Mouse (Mus musculus): Measurements from ENCODE around the gene Trmt1. TPM values are rescaled to one million over a fixed set of nuclear protein-coding genes. Genes with fewer than 3 reads are reported as not detected.

Trmt1 gene
- polyA plus RNA-seq, 1 experiment from 2014 or later = 56.9 TPM

- Histone ChIP-seq H3K27ac (replicated peaks; ENCODE audit: low read depth, low read length) (no peak overlapping the region), H3K4me2 (ENCODE audit: low read length) (no peak overlapping the region), H3K9me3 (ENCODE audit: control insufficient read depth, low read length) (no peaks in the 10 kb centered on the region), H3K4me1 (ENCODE audit: control insufficient read depth, insufficient read depth, low read length) (peaks cover 49% of the 10 kb centered on the region), H3K36me3 (ENCODE audit: control insufficient read depth, insufficient read depth, low read length) (no peaks in the 10 kb centered on the region), H3K4me3 (replicated peaks; ENCODE audit: low read depth, low read length) (no peak overlapping the region), H3K9ac (replicated peaks; ENCODE audit: low read length) (no peak overlapping the region), H3K27me3 (ENCODE audit: control insufficient read depth, insufficient read depth, low read length) (peaks cover 78% of the 10 kb centered on the region)
- no peak for DNase-seq
- ATAC-seq (ENCODE audit: low FRiP score, low TSS enrichment) = no peak
- WGBS = 31% methylated on average over 13 of the region's 13 CpGs
Observed at GRCm38 (mm10) chr8:84740895-84741843, 55.1 kb downstream of the Trmt1 start.

DNA sequence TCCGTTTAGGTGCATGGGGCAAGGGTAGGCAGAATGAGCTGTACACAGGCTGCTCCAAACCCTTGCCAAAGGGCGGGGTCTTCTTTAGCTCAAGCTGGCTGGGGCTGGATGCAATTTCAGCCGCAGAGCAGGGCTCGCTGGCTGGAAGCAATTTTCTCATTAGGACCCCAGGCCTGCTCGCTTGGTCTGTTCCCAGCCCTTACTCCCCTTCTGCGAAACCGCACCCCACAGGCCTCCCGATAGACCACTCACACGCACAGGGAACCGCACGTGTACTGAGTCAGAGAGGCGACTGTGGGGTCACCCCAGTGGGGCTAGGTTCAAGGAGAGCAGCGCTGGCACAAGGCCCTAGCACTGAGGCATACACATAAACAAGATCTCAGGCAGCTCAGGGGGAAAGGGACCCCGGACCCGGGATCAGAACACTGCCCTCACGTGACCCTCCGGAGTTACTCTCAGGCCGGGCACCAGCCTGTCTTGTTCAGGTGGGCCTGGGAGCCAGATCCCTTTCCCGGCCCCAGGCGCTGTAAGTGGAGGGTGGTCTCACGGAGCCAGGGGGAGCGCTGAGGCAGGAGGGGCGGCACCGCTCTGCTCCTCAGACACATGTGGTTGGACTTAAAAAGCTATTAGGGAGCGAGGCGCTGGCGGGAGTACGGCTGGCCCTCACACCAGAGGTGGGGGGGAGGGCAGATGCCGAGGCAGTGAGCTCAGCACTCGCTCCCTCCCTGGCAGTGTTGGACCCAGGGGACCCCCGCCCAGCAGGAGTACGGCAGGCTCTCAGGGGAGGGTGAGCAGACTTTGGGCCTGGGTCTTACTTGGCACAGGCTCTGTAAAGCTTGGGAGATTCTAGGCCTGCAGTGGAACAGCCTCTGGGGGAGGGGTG lies 56.3 kb downstream of the Trmt1 start:
- no peaks in the 10 kb centered on the region for H3K9me3 ChIP-seq (ENCODE audit: control insufficient read depth, low read length)
- H3K4me1 ChIP-seq (ENCODE audit: control insufficient read depth, insufficient read depth, low read length) = peaks cover 51% of the 10 kb centered on the region
- H3K27ac ChIP-seq (replicated peaks; ENCODE audit: low read depth, low read length) = peak overlapping the region; percentile 66
- H3K4me2 ChIP-seq (ENCODE audit: low read length) = peak overlapping the region; percentile 24; the same call in 1 of the 2 replicates
- DNase-seq (peak; percentile 67), ATAC-seq (ENCODE audit: low FRiP score, low TSS enrichment) (peak; percentile 38; the same call in 1 of the 2 replicates)
- 5% methylated on average over 32 of the region's 32 CpGs for WGBS
- H3K36me3 ChIP-seq (ENCODE audit: control insufficient read depth, insufficient read depth, low read length) = no peaks in the 10 kb centered on the region
- H3K9ac ChIP-seq (replicated peaks; ENCODE audit: low read length) = no peak overlapping the region; the same call in 1 of the 2 replicates
- H3K27me3 ChIP-seq (ENCODE audit: control insufficient read depth, insufficient read depth, low read length) = peaks cover 72% of the 10 kb centered on the region
- no peak overlapping the region for H3K4me3 ChIP-seq (replicated peaks; ENCODE audit: low read depth, low read length)

DNA sequence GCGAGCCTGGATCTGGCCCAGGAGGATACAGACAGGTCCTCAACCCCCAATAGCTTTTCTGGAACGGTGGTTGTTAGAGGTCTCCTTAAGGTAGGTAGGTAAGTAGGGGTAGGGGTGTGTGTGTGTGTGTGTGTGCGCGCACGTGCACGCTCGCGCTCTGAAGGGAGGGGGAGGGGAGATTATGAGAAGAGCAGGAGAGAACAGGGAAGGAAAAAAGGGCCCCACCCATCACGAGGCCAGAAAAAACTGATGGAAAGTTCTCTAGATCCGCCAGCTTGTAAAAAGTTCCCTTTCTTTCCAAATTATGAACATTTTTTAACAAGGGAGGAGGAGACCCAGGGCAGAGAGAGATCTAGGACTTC lies 56.9 kb downstream of the Trmt1 start:
- Histone ChIP-seq H3K4me1 (ENCODE audit: control insufficient read depth, insufficient read depth, low read length) (peaks cover 45% of the 10 kb centered on the region), H3K36me3 (ENCODE audit: control insufficient read depth, insufficient read depth, low read length) (no peaks in the 10 kb centered on the region), H3K27ac (replicated peaks; ENCODE audit: low read depth, low read length) (peak overlapping the region; percentile 66), H3K9ac (replicated peaks; ENCODE audit: low read length) (no peak overlapping the region; the same call in 1 of the 2 replicates), H3K9me3 (ENCODE audit: control insufficient read depth, low read length) (no peaks in the 10 kb centered on the region), H3K4me3 (replicated peaks; ENCODE audit: low read depth, low read length) (no peak overlapping the region), H3K27me3 (ENCODE audit: control insufficient read depth, insufficient read depth, low read length) (peaks cover 69% of the 10 kb centered on the region), H3K4me2 (ENCODE audit: low read length) (peak overlapping the region; percentile 24; the same call in 1 of the 2 replicates)
- DNase-seq (no peak), ATAC-seq (ENCODE audit: low FRiP score, low TSS enrichment) (peak; percentile 39; the same call in 1 of the 2 replicates)
- 11% methylated on average over 10 of the region's 10 CpGs for WGBS

GRCm38 (mm10) chr8:84743517-84744420 lies 57.7 kb downstream of the Trmt1 start:
- Histone ChIP-seq H3K9ac (replicated peaks; ENCODE audit: low read length) (no peak overlapping the region), H3K4me3 (replicated peaks; ENCODE audit: low read depth, low read length) (no peak overlapping the region), H3K4me1 (ENCODE audit: control insufficient read depth, insufficient read depth, low read length) (peaks cover 45% of the 10 kb centered on the region), H3K27me3 (ENCODE audit: control insufficient read depth, insufficient read depth, low read length) (peaks cover 71% of the 10 kb centered on the region), H3K4me2 (ENCODE audit: low read length) (peak overlapping the region; percentile 21; the same call in 1 of the 2 replicates), H3K36me3 (ENCODE audit: control insufficient read depth, insufficient read depth, low read length) (no peaks in the 10 kb centered on the region), H3K9me3 (ENCODE audit: control insufficient read depth, low read length) (no peaks in the 10 kb centered on the region), H3K27ac (replicated peaks; ENCODE audit: low read depth, low read length) (peak overlapping the region; percentile 66)
- 3% methylated on average over 17 of the region's 17 CpGs for WGBS
- DNase-seq (peak; percentile 86), ATAC-seq (ENCODE audit: low FRiP score, low TSS enrichment) (peak; percentile 57)

- H3K9ac ChIP-seq (replicated peaks; ENCODE audit: low read length) = no peak overlapping the region
- no peaks in the 10 kb centered on the region for H3K36me3 ChIP-seq (ENCODE audit: control insufficient read depth, insufficient read depth, low read length)
- peaks cover 70% of the 10 kb centered on the region for H3K27me3 ChIP-seq (ENCODE audit: control insufficient read depth, insufficient read depth, low read length)
- ATAC-seq (ENCODE audit: low FRiP score, low TSS enrichment) (no peak), DNase-seq (no peak)
- H3K27ac ChIP-seq (replicated peaks; ENCODE audit: low read depth, low read length) = peak overlapping the region; percentile 66
- no peaks in the 10 kb centered on the region for H3K9me3 ChIP-seq (ENCODE audit: control insufficient read depth, low read length)
- H3K4me1 ChIP-seq (ENCODE audit: control insufficient read depth, insufficient read depth, low read length) = peaks cover 43% of the 10 kb centered on the region
- no peak overlapping the region for H3K4me3 ChIP-seq (replicated peaks; ENCODE audit: low read depth, low read length)
- no peak overlapping the region for H3K4me2 ChIP-seq (ENCODE audit: low read length)
- WGBS = 6% methylated on average over 17 of the region's 17 CpGs
Observed at GRCm38 (mm10) chr8:84745032-84745925, 59.2 kb downstream of the Trmt1 start.

Other genes starting within 250 kb of the Trmt1 start
- gene Ier2, start 23.5 kb upstream of the Trmt1 start, polyA plus RNA-seq (2014; fragmentation: Nextera tagmentation; extraction: Ambion mirVana) = 15.5 and 16.0 TPM in 2 replicates
- 19.1 and 20.2 TPM in 2 replicates for gene Nacc1, start 1.6 kb downstream of the Trmt1 start, polyA plus RNA-seq (2014; fragmentation: Nextera tagmentation; extraction: Ambion mirVana)
- gene Lyl1, start 15.2 kb downstream of the Trmt1 start, polyA plus RNA-seq (2014; fragmentation: Nextera tagmentation; extraction: Ambion mirVana) = 1.5 and 3.8 TPM in 2 replicates
- 0.67 and 0.91 TPM in 2 replicates for gene G430095P16Rik, start 36.7 kb downstream of the Trmt1 start, polyA plus RNA-seq (2014; fragmentation: Nextera tagmentation; extraction: Ambion mirVana)
- 45.9 and 49.8 TPM in 2 replicates for gene Nfix, start 114.0 kb downstream of the Trmt1 start, polyA plus RNA-seq (2014; fragmentation: Nextera tagmentation; extraction: Ambion mirVana)
- 9.9 and 12.7 TPM in 2 replicates for gene Dand5, start 136.5 kb downstream of the Trmt1 start, polyA plus RNA-seq (2014; fragmentation: Nextera tagmentation; extraction: Ambion mirVana)
- gene Gadd45gip1, start 145.2 kb downstream of the Trmt1 start, polyA plus RNA-seq (2014; fragmentation: Nextera tagmentation; extraction: Ambion mirVana) = 32.7 and 35.8 TPM in 2 replicates
- 83.4 and 84.3 TPM in 2 replicates for gene Rad23a, start 154.4 kb downstream of the Trmt1 start, polyA plus RNA-seq (2014; fragmentation: Nextera tagmentation; extraction: Ambion mirVana)
- 434 and 525 TPM in 2 replicates for gene Calr, start 160.6 kb downstream of the Trmt1 start, polyA plus RNA-seq (2014; fragmentation: Nextera tagmentation; extraction: Ambion mirVana)
- 95.6 and 111 TPM in 2 replicates for gene Farsa, start 170.7 kb downstream of the Trmt1 start, polyA plus RNA-seq (2014; fragmentation: Nextera tagmentation; extraction: Ambion mirVana)
- gene Syce2, start 185.8 kb downstream of the Trmt1 start, polyA plus RNA-seq (2014; fragmentation: Nextera tagmentation; extraction: Ambion mirVana) = 17.4 and 27.4 TPM in 2 replicates
- gene Gcdh, start 207.6 kb downstream of the Trmt1 start, polyA plus RNA-seq (2014; fragmentation: Nextera tagmentation; extraction: Ambion mirVana) = 22.4 and 25.9 TPM in 2 replicates
- gene Klf1, start 215.6 kb downstream of the Trmt1 start, polyA plus RNA-seq (2014; fragmentation: Nextera tagmentation; extraction: Ambion mirVana) = 0.19 and 0.63 TPM in 2 replicates
- gene Dnase2a, start 222.3 kb downstream of the Trmt1 start, polyA plus RNA-seq (2014; fragmentation: Nextera tagmentation; extraction: Ambion mirVana) = 4.0 and 5.4 TPM in 2 replicates